Mouse (Mus musculus) forebrain, postnatal 0 days (tissue): ENCODE data around the gene Trpt1. TPM values are rescaled to one million over a fixed set of nuclear protein-coding genes. Genes with fewer than 3 reads are reported as not detected.

ENCODE experiments used
- ATAC-seq: fragments of 200-750 bp; cut with Nextera tagmentation; 2 replicates; pipeline ENCODE4 v1.8.0; 2017; ENCODE audit warnings: mild to moderate bottlenecking, moderate library complexity
- DNase-seq: peaks from one replicate; pipeline ENCODE4 v3.0.0-alpha.2; 2015
- H3K27ac ChIP-seq: fragments of 300-500 bp; sonication (generic); 2 replicates; pipeline ENCODE4 v1.5.1; 2014; ENCODE audit warnings: low read depth, mild to moderate bottlenecking, antibody characterized with exemption, low read length, moderate library complexity, mixed read lengths
- H3K27me3 ChIP-seq: fragments of 300-500 bp; sonication (generic); 2 replicates; pipeline ENCODE4 v1.6.1; 2014; ENCODE audit warnings: mild to moderate bottlenecking, low read length, mixed read lengths; ENCODE audit not compliant: insufficient read depth
- H3K36me3 ChIP-seq: fragments of 300-500 bp; sonication (generic); 2 replicates; pipeline ENCODE4 v1.6.1; 2014; ENCODE audit warnings: mild to moderate bottlenecking, moderate library complexity; ENCODE audit not compliant: insufficient read depth
- H3K4me1 ChIP-seq: fragments of 300-500 bp; sonication (generic); 2 replicates; pipeline ENCODE4 v1.6.1; 2014; ENCODE audit warnings: antibody characterized with exemption; ENCODE audit not compliant: insufficient read depth
- H3K4me2 ChIP-seq: fragments of 300-500 bp; sonication (generic); 2 replicates; pipeline ENCODE4 v1.6.1; 2014; ENCODE audit warnings: low read depth, mild to moderate bottlenecking, moderate library complexity
- H3K4me3 ChIP-seq: fragments of 300-500 bp; sonication (generic); 2 replicates; pipeline ENCODE4 v1.5.1; 2014; ENCODE audit warnings: low read depth, low read length, mixed read lengths
- H3K9ac ChIP-seq: fragments of 300-500 bp; sonication (generic); 2 replicates; pipeline ENCODE4 v1.6.1; 2014; ENCODE audit warnings: mild to moderate bottlenecking
- H3K9me3 ChIP-seq: fragments of 300-500 bp; sonication (generic); 2 replicates; pipeline ENCODE4 v1.6.1; 2016; ENCODE audit warnings: low read length
- CTCF ChIP-seq: sonication (generic); IDR thresholded peaks from 2 replicates; pipeline ENCODE4 v1.5.1; 2016; ENCODE audit warnings: antibody characterized with exemption, control low read depth, low read depth
- WGBS: fragments of 180-500 bp; shearing (Covaris S2); extraction: QIAGEN DNeasy Blood & Tissue Kit; methylation state at CpG from one replicate; pipeline ENCODE4 v1.1.7; 2014; 5-methylcytosine and 5-hydroxymethylcytosine counted together
- polyA plus RNA-seq: library from polyadenylated mRNA; unstranded; fragments of >200 nt; fragmentation: Nextera tagmentation; extraction: Ambion mirVana; gene quantifications from 2 replicates; pipeline ENCODE4 v1.2.1, GENCODE M21; 2015
- total RNA-seq: library from RNA; depleted of rRNA; stranded (reverse); fragments of >200 nt; gene quantifications from 2 replicates; pipeline ENCODE4 v1.2.3, GENCODE M21; 2014

Trpt1 gene
- total and polyA plus RNA-seq, 2 experiments from 2014 or later = 16.2 to 18.2 TPM

DNA sequence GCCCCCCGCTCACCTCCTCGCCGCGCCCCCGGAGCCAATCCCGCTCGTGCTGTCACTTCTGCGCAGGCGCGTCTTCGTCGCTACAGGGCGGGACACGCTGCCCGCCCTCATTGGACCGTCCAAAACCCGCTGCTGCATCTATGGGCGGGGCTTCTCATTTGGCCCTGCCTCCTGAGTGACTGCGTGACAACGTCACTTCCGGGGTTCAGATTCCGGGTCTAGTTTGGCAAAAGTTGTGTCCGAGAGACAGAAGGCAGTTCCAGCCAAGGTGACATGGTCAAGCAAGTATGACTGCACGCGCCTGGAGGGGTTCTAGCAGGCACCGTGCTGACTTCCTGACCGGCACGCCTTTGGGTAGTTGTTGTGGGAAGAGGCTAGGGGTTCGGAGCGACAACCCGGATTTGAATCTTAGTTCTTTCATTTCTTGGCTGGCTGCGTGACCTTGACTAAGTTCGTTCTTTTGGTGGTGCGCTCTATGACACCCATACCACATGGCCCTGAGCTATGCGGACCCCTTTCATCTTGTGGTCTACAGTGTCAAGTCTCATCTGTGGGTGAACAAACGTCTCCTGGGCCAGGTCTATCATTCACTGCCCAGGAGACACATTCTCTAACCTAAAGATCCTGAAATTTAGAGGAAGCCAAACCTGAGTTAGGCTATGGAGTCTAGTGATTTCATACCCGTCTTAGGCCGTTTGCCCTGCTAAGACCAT is 15.4 kb upstream of the Trpt1 start, which contains the start of gene Fkbp2:
Fkbp2 (minus strand) TSS at position 121 of the 713 bp plus-strand sequence.
- 2% methylated on average over 38 of the region's 38 CpGs for WGBS
- H3K27ac ChIP-seq = peak within 1 kb of the TSS; percentile 87
- TF ChIP-seq CTCF = no peak
- H3K9me3 ChIP-seq = no peaks in the 10 kb centered on the region
- peak within 1 kb of the TSS; percentile 55 for H3K4me3 ChIP-seq
- peak; percentile 88 for ATAC-seq
- peak; percentile 100 for DNase-seq
- H3K27me3 ChIP-seq = no peaks in the 10 kb centered on the region
- peak within 1 kb of the TSS; percentile 74 for H3K9ac ChIP-seq
- H3K4me2 ChIP-seq = peak within 1 kb of the TSS; percentile 77
- H3K4me1 ChIP-seq = peaks cover 9% of the 10 kb centered on the region
- H3K36me3 ChIP-seq = peaks cover 30% of the 10 kb centered on the region

DNA sequence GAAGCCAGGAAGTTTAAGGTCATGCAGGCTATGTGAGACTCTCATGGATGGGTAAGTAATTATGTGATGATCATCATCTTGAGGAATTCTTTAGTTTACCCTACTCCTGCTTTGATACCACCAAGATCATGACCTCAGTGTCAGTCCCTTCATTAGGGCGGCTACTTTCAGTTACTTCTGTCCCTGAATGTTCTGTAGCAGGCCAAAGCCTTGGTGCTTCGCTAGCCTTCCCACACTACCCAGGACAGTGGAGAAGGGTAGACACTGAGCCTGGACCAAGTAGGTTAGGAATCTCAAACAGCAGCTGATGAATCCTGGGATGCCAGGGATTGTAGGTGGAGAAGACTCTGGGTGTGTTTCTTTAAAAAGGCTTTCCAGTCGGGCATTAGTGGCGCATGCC is 14.5 kb upstream of the Trpt1 start:
- H3K36me3 ChIP-seq = peaks cover 30% of the 10 kb centered on the region
- no peak for ATAC-seq
- H3K27me3 ChIP-seq = no peaks in the 10 kb centered on the region
- no peaks in the 10 kb centered on the region for H3K9me3 ChIP-seq
- H3K4me3 ChIP-seq = no peak overlapping the region
- no peak for DNase-seq
- H3K27ac ChIP-seq = no peak overlapping the region
- no peak overlapping the region for H3K4me2 ChIP-seq
- WGBS = 92% methylated on average over 4 of the region's 4 CpGs
- no peak overlapping the region for H3K9ac ChIP-seq
- TF ChIP-seq CTCF = no peak
- H3K4me1 ChIP-seq = peaks cover 14% of the 10 kb centered on the region

DNA sequence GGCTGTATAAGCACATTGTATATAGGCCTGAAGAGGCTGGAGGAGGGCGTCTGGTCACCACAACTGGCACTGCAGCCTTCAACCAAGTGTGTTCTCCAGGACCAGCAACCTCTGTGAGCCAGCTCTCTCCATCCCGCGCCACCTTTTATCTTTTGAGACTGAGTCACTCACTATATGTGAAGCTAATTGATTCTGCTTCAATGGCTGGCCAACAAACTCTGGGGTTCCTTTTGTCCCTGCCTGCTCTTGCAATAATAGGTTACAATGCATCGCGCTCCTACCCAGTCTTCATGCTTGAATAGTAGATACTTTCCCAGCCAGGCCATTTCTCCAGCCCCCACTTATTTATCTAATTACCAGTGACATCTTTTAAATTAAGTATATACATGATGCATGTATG is 12.3 kb upstream of the Trpt1 start:
- H3K4me3 ChIP-seq = no peak overlapping the region

DNA sequence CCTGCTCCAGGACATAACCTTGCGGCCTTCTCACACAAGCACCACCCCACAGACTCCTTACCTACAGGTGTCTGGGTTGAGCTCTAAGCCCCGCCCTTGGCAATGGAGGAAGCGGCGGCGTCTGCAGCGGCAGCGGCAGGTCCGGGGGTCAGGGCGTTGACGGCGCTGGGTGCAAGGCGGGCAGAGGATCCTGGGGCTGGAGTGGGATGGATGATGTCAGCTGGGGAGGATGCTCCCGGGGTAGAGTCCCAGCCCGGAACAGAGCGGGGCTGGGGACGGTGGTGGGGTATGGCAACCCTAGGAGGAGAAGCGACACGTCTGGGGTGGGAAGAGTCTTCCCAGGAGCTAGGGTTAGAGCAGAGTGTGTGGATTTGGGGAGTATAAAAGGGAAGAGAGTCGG is 10.6 kb upstream of the Trpt1 start:
- Histone ChIP-seq H3K4me1 (peaks cover 8% of the 10 kb centered on the region; the same call in 1 of the 2 replicates), H3K36me3 (peaks cover 22% of the 10 kb centered on the region), H3K4me2 (no peak overlapping the region), H3K4me3 (no peak overlapping the region), H3K27me3 (no peaks in the 10 kb centered on the region), H3K9ac (no peak overlapping the region), H3K27ac (no peak overlapping the region), H3K9me3 (no peaks in the 10 kb centered on the region)
- ATAC-seq = no peak
- no peak for TF ChIP-seq CTCF
- 90% methylated on average over 19 of the region's 19 CpGs for WGBS
- DNase-seq = no peak

More for the DNA sequence above, 12.3 kb upstream of the Trpt1 start:
- no peak for ATAC-seq
- TF ChIP-seq CTCF = no peak
- H3K27me3 ChIP-seq = no peaks in the 10 kb centered on the region
- peaks cover 11% of the 10 kb centered on the region; the same call in 1 of the 2 replicates for H3K4me1 ChIP-seq
- no peaks in the 10 kb centered on the region for H3K9me3 ChIP-seq
- no peak overlapping the region for H3K9ac ChIP-seq
- DNase-seq = no peak
- H3K27ac ChIP-seq = no peak overlapping the region
- H3K36me3 ChIP-seq = peaks cover 22% of the 10 kb centered on the region
- no peak overlapping the region for H3K4me2 ChIP-seq
- 25% methylated on average over 5 of the region's 5 CpGs for WGBS

DNA sequence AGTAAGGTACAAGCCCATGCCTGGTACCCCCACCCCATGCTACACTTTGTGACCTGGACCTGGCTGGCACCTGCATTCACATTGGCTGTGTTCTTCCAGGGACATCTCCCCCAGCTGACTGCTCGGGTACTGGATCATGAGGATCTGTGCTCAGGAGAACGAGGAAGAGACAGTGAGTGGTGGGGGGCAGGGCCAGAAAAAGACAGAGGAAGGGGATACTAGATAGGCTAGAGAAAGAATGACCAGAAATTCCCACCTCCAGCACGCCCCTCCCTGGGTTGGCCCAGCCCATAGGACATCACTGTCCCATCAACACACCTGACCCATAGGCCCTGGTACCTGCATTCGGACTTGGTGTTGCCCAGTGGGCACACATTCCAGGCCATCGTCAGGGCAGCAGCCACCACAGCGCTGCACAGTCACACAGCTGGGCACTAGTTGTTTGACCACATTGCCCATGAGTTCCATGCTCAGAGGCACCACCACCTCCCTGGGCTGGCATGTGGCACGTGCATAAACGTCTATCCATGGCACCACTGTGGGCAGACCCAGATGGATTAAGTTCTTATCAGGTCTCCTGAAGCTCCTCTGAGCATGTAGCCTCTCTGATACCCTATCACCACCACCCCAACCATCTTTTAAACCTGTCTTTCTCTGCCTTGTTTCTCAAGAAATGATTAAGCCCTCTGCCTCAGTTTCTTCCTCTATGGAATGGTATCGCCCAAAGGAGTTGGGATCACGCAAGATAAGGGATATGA is 9.8 kb upstream of the Trpt1 start:
- no peaks in the 10 kb centered on the region for H3K27me3 ChIP-seq
- H3K9me3 ChIP-seq = no peaks in the 10 kb centered on the region
- H3K9ac ChIP-seq = 0 out of 2 replicates have a peak overlapping the region, but pooled peaks have one; percentile 74
- H3K27ac ChIP-seq = no peak overlapping the region
- DNase-seq (no peak), ATAC-seq (no peak)
- peak overlapping the region; percentile 81 for H3K4me2 ChIP-seq
- 0 out of 2 replicates have a peak, but pooled peaks cover 8% of the 10 kb centered on the region for H3K4me1 ChIP-seq
- H3K36me3 ChIP-seq = peaks cover 22% of the 10 kb centered on the region
- H3K4me3 ChIP-seq = peak overlapping the region; percentile 82; the same call in 1 of the 2 replicates
- no peak for TF ChIP-seq CTCF
- 80% methylated on average over 10 of the region's 10 CpGs for WGBS

DNA sequence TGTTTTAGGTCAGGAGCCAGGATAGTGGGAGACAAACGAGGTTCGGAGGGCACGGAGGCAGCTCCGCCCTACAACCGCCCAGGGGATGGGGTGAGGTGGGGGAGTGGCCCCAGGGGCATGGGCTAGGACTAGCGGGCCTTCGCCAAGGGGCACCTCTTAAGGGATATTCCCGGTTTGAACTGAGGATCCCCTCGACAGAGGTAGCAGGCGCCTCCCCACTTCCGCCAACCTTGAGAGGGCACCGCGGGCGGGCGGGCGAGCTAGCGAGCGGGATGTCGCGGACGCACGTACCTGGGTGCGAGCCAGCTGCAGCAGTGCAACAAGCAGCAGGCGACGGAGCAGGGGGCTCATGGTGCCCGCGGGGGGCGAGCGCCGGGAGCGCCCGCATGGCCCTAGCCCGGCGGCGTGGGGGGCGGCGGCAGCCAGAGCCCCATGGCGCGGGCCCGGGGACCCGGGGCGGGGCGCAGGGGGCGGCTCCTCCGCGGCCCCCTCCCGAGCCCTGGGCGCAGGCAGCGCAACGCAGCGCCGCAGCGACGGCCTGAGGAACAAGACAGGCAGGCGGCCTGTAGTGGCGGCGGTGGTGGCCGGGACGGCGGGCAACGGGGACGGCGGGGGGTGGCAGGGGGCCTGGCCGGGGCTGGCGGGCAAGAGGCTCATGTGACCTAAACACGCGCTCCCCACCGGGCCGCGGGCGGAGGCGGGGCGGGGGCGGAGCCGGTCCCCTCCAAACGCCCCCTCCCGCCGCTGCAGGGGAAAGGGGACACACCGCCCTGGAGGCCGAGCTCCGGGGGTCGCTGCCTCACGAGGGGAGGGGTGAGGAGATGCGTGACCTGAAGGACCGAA is 8.6 kb upstream of the Trpt1 start, which contains the start of gene Vegfb:
Vegfb (minus strand) TSS at position 591 of the 843 bp plus-strand sequence.
- Histone ChIP-seq H3K9ac (peak within 1 kb of the TSS; percentile 74), H3K27me3 (no peaks in the 10 kb centered on the region), H3K4me3 (peak within 1 kb of the TSS; percentile 82), H3K4me2 (peak within 1 kb of the TSS; percentile 81), H3K4me1 (0 out of 2 replicates have a peak, but pooled peaks cover 8% of the 10 kb centered on the region), H3K9me3 (no peaks in the 10 kb centered on the region), H3K27ac (peak within 1 kb of the TSS; percentile 71), H3K36me3 (peaks cover 20% of the 10 kb centered on the region)
- peak; percentile 67 for DNase-seq
- peak; percentile 60 for ATAC-seq
- TF ChIP-seq CTCF = no peak
- WGBS = 3% methylated on average over 61 of the region's 85 CpGs
